Mouse (Mus musculus) stomach, embryonic 15.5 days (tissue): ENCODE results near the gene Bace2. TPM values are rescaled to one million over a fixed set of nuclear protein-coding genes. Genes with fewer than 3 reads are reported as not detected.

ENCODE experiments used
- ATAC-seq: fragments of 200-750 bp; cut with Nextera tagmentation; 2 replicates; pipeline ENCODE4 v1.8.0; 2017; ENCODE audit warnings: low read depth, moderate number of reproducible peaks, moderate TSS enrichment; ENCODE audit not compliant: insufficient read depth, low FRiP score
- H3K27ac ChIP-seq: fragments of 300-500 bp; sonication (generic); 2 replicates; pipeline ENCODE4 v1.5.1; 2015; ENCODE audit warnings: mild to moderate bottlenecking, inconsistent platforms
- H3K27me3 ChIP-seq: fragments of 300-500 bp; sonication (generic); replicated peaks from 2 replicates; pipeline ENCODE4 v1.6.1; 2015; ENCODE audit warnings: inconsistent platforms
- H3K36me3 ChIP-seq: fragments of 300-500 bp; sonication (generic); 2 replicates; pipeline ENCODE4 v1.6.1; 2015; ENCODE audit warnings: inconsistent platforms
- H3K4me1 ChIP-seq: fragments of 300-500 bp; sonication (generic); 2 replicates; pipeline ENCODE4 v1.6.1; 2015; ENCODE audit warnings: inconsistent platforms
- H3K4me2 ChIP-seq: fragments of 300-500 bp; sonication (generic); 2 replicates; pipeline ENCODE4 v1.6.1; 2015; ENCODE audit warnings: mild to moderate bottlenecking, inconsistent platforms
- H3K4me3 ChIP-seq: fragments of 300-500 bp; sonication (generic); replicated peaks from 2 replicates; pipeline ENCODE4 v1.5.1; 2015; ENCODE audit warnings: inconsistent platforms
- H3K9ac ChIP-seq: fragments of 300-500 bp; sonication (generic); 2 replicates; pipeline ENCODE4 v1.6.1; 2015; ENCODE audit warnings: inconsistent platforms
- H3K9me3 ChIP-seq: fragments of 300-500 bp; sonication (generic); 2 replicates; pipeline ENCODE4 v1.6.1; 2016; ENCODE audit warnings: inconsistent platforms
- WGBS: fragments of 180-500 bp; shearing (Covaris S2); methylation state at CpG from one replicate; pipeline ENCODE4 v1.1.7; 2015; 5-methylcytosine and 5-hydroxymethylcytosine counted together
- polyA plus RNA-seq: library from polyadenylated mRNA; unstranded; fragments of >200 nt; fragmentation: Nextera tagmentation; extraction: Ambion mirVana; gene quantifications from 2 replicates; pipeline ENCODE4 v1.2.1, GENCODE M21; 2015

Bace2 gene
- polyA plus RNA-seq, 1 experiment from 2014 or later: 74.5 TPM

DNA sequence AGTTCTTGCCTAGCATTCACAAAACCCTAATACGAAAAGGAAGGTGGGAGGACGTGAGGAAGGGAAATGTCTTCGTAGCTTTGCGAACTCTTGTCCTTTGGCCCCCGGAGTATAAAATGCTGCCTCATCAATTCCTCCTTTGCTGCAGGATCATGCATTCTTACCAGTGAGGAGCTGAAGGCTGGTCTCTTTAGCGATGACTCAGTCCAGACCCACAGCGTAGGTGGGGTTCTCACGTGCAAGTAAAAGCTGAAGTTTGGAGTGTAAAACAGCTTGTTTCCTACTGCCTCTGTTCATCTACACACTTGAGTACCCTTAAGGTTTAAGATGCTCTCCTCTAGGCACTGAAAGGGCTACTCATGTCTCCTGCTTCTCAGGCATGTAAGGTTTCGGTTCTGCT is 85.4 kb downstream of the Bace2 start:
- no peak for ATAC-seq
- H3K4me3 ChIP-seq: no peak overlapping the region
- H3K27me3 ChIP-seq: no peaks in the 10 kb centered on the region
- H3K4me2 ChIP-seq: no peak overlapping the region
- H3K27ac ChIP-seq: no peak overlapping the region
- 75% methylated on average over 9 of the region's 9 CpGs for WGBS
- H3K4me1 ChIP-seq: no peaks in the 10 kb centered on the region
- no peaks in the 10 kb centered on the region for H3K9me3 ChIP-seq
- H3K9ac ChIP-seq: no peak overlapping the region
- H3K36me3 ChIP-seq: no peaks in the 10 kb centered on the region

DNA sequence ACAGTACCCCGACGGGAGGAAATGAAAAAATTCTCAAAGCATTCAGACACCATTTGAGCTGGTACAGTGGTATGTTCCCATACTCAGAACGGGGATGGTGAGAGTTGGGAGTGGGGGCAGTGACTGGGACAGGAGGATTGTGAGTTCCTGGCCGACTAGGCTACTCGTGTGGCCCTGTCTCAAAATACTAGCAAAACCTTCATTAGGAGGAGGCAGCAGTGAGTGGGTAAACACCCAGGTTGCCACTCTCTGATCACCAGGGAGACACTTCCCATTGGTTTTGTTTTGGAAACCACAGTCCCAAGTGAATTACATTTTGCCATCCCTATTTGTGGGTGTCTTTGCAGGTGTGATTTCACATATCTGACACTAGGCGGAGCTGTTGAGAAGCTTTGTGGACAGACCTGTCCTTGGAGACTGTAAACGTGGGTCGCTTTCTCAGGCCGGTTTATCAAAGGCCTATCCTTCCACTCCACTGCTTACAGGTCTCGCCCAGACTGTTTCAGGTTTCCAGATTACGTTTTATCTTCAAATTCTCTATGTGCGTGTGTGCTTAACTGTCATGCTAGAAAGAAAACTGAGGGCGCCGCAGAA is 87.2 kb downstream of the Bace2 start:
- H3K27me3 ChIP-seq: no peaks in the 10 kb centered on the region
- H3K4me2 ChIP-seq: no peak overlapping the region
- H3K4me1 ChIP-seq: no peaks in the 10 kb centered on the region
- no peaks in the 10 kb centered on the region for H3K9me3 ChIP-seq
- no peak overlapping the region for H3K27ac ChIP-seq
- no peak overlapping the region for H3K4me3 ChIP-seq
- 48% methylated on average over 14 of the region's 14 CpGs for WGBS
- no peak overlapping the region for H3K9ac ChIP-seq
- ATAC-seq: peak; percentile 68
- no peaks in the 10 kb centered on the region for H3K36me3 ChIP-seq

DNA sequence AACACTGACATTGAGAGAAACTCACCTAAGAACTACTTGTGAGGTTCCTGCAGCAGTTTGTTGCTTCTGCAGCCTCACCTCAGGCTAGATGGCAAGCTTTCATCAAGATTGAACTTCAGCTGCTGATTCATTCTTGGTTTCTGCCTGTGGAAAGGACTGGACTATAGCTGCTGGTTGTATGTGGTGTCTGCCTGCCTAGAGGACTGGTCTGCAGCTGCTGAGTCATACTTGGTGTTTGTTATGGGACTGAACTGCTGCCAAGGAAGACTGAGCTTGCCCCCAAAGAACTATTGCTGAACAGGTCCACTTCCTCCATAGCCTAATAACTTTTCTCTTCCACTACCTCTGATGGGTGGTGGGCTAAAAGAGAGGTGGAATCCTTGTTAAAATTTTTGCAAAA is 90.8 kb downstream of the Bace2 start:
- Histone ChIP-seq H3K9me3 (no peaks in the 10 kb centered on the region), H3K4me1 (no peaks in the 10 kb centered on the region), H3K4me3 (no peak overlapping the region), H3K27me3 (no peaks in the 10 kb centered on the region), H3K27ac (no peak overlapping the region), H3K9ac (no peak overlapping the region), H3K36me3 (no peaks in the 10 kb centered on the region), H3K4me2 (no peak overlapping the region)
- ATAC-seq: no peak

DNA sequence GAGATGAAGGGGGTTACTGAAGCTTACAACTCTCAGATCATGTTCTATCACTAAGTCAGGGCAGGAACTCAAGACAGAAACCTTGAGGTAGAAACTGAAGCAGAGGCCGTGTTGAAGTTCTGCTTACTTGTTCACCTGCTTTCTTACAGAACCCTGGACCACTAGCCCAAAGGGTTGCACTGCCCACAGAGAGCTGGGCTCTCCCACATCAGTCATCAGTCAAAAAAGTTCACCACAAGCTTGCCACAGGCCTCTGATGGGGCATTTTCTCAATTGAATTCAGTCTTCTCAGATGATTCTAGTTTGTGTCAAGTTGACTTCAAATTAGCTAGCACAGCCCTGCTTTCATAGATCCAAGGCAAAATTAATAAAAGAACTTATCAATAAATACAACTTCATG is 103.3 kb downstream of the Bace2 start:
- no peak for ATAC-seq
- Histone ChIP-seq H3K27ac (no peak overlapping the region), H3K4me1 (no peaks in the 10 kb centered on the region), H3K4me3 (no peak overlapping the region), H3K4me2 (no peak overlapping the region), H3K36me3 (no peaks in the 10 kb centered on the region), H3K9ac (no peak overlapping the region), H3K9me3 (no peaks in the 10 kb centered on the region), H3K27me3 (no peaks in the 10 kb centered on the region)
- WGBS: 71% methylated on average over 1 of the region's 1 CpGs

DNA sequence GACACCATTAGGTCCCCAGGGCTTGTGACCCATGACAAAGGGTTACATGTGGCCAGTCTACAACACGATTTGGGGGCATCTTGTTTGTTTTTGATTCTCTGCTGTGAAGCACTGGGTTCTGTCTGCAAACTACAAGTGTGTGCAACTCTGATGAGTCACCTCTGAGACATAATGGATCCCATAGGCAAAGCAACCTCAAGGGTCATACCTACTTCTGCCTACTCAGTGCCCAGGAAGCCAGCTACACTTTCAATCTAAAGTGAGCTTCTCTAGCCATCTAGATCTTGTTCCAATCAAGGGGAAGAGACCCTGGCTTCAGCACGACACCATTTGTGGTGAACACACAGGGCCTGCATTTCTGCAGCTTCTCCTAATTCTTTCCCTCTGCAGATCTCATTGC is 104.7 kb downstream of the Bace2 start:
- no peak overlapping the region for H3K4me3 ChIP-seq
- H3K27ac ChIP-seq: no peak overlapping the region
- no peaks in the 10 kb centered on the region for H3K9me3 ChIP-seq
- H3K4me1 ChIP-seq: no peaks in the 10 kb centered on the region
- WGBS: 68% methylated on average over 2 of the region's 2 CpGs
- ATAC-seq: no peak
- no peaks in the 10 kb centered on the region for H3K27me3 ChIP-seq
- 0 out of 2 replicates have a peak overlapping the region, but pooled peaks have one; percentile 3 for H3K4me2 ChIP-seq
- H3K9ac ChIP-seq: no peak overlapping the region
- no peaks in the 10 kb centered on the region for H3K36me3 ChIP-seq

DNA sequence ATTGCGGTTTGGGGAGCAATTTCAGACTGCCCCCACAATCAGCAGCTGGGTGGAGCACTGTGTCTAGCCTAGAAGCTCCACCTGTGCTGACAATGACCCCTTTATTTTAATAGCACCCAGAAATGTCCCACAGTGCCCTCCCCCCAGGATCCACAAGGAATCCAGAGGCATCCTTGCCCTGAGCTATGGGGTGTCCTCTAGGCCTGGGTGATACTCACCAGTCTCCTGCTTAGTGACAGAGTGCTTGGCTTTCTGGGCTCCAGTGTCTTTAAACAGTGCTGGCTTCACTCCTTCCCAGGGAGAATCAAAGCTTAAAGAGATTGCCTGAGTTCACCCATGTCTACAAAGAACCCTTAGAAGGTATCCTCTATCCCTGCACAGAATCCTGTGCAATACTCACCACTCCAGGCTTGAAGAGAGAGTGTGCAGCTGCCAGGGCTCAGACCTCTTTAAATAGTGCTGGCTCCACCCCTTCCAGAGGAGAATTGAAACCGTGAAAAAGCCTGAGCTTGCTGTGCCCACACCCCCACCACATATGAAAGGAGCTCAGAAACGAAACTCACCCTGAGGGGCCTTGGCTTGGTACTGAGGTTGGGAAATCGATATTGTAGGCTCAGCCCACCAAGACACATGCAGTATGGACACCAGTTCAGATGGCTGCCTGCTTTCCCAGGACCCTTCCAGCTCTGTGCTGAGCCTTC is 106.1 kb downstream of the Bace2 start, which contains the start of gene Mx1:
Mx1 (minus strand) TSS at position 427 of the 701 bp plus-strand sequence.
- peak; percentile 80; the same call in 1 of the 2 replicates for ATAC-seq
- Histone ChIP-seq H3K27me3 (no peaks in the 10 kb centered on the region), H3K27ac (no peak within 1 kb of the TSS), H3K4me1 (no peaks in the 10 kb centered on the region), H3K9ac (no peak within 1 kb of the TSS), H3K9me3 (no peaks in the 10 kb centered on the region), H3K36me3 (no peaks in the 10 kb centered on the region), H3K4me3 (no peak within 1 kb of the TSS), H3K4me2 (0 out of 2 replicates have a peak within 1 kb of the TSS, but pooled peaks have one; percentile 3)
- WGBS: 20% methylated on average over 4 of the region's 4 CpGs

DNA sequence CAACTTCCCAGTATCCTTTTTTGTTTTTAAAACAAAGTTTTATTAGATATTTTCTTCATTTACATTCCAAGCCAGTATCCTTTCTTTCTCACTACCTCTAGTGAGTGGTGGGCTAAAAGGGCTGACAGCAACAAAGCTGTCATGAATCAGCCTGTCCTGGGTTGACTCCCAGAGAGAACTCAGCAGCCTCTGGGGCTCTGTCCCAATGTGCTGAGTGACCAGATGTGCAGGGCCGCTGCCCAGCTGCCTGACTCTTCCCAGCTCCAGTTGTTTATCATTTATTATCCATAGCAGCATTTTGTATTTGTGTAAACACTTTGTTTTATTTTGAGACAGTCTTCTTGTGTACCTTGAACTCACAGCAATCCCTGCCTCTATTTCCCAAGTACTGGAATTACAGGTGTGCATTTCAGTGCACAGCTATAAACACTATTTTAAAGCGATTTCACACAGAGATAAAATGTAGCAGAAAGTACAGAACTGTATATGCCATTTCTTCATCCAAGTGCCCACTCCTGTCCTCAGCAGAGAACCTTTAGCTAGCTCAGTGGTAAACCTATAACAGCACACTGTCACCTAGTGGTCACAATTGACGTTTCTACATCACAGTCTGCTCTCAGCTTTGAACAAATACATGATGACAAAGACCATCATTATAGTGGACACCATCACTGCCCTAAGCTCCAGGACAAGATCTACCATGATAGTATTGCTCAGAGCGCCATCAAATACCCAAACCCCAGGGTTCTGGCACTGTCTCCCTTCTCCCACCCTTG is 109.8 kb downstream of the Bace2 start:
- Histone ChIP-seq H3K27me3 (no peaks in the 10 kb centered on the region), H3K27ac (no peak overlapping the region), H3K4me3 (no peak overlapping the region), H3K4me2 (no peak overlapping the region), H3K9me3 (no peaks in the 10 kb centered on the region), H3K9ac (no peak overlapping the region), H3K4me1 (no peaks in the 10 kb centered on the region), H3K36me3 (no peaks in the 10 kb centered on the region)
- no peak for ATAC-seq
- 46% methylated on average over 4 of the region's 4 CpGs for WGBS

DNA sequence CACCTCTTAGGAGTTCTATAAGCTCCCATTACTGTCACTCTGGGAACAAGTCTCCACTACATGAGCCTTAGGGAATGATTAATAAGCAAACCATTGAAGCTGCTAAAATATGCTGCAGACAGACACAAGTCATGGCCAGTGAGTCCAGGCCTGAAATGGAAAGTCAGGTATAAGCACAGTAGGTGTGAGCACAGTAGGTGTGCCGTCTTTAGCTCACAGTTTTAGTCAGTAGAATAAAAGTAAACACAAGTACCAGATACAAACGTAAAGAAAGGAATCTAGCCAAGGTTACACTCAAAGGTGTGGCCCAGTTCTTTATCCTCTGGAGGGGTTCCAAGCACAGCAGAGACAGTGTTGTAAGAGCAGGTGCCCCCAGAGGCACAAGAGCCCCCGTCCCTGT is 110.9 kb downstream of the Bace2 start:
- Histone ChIP-seq H3K4me2 (no peak overlapping the region), H3K9ac (no peak overlapping the region), H3K36me3 (no peaks in the 10 kb centered on the region), H3K9me3 (no peaks in the 10 kb centered on the region), H3K4me3 (no peak overlapping the region), H3K27ac (no peak overlapping the region), H3K27me3 (no peaks in the 10 kb centered on the region), H3K4me1 (no peaks in the 10 kb centered on the region)
- WGBS: 61% methylated on average over 3 of the region's 3 CpGs
- ATAC-seq: no peak

DNA sequence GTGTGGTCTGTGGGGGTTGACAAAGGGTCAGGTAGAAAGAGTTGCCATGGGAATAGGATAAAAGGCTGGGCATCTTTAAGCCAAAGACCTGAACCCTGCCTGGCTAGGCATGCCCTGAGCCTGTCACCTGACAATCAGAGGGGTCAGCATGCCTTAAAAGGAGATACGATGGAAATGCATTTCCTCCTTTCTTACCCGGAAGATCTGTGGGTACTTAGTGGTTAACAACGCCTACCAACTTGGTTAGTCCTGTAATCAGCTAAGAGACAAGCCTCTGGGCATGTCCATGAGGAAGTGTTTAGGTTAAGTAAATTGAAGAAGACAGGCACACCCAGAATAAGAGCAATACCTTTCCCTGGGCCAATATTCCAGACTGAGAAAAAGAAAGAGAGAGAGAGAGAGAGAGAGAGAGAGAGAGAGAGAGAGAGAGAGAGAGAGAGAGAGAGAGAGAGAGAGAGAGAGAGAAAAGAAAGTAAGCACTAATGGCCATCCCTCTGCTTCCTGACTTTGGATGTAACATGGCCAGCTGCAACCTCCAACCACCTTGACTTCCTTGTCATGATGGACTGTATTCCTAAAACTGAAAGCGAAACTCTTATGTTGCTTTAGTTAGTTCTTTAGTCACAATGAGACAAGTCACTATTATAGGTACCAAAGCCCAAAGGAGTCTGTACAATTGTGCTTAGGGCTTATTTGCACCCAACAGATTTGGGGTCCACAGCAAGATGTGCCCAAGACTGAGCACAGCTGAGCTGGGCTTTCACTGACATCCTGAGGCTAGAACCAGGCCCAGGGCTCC is 111.7 kb downstream of the Bace2 start:
- WGBS: 66% methylated on average over 4 of the region's 4 CpGs
- H3K4me2 ChIP-seq: no peak overlapping the region
- no peak overlapping the region for H3K9ac ChIP-seq
- H3K27me3 ChIP-seq: no peaks in the 10 kb centered on the region
- ATAC-seq: no peak
- no peaks in the 10 kb centered on the region for H3K36me3 ChIP-seq
- no peaks in the 10 kb centered on the region for H3K4me1 ChIP-seq
- H3K27ac ChIP-seq: no peak overlapping the region
- no peak overlapping the region for H3K4me3 ChIP-seq
- H3K9me3 ChIP-seq: no peaks in the 10 kb centered on the region

DNA sequence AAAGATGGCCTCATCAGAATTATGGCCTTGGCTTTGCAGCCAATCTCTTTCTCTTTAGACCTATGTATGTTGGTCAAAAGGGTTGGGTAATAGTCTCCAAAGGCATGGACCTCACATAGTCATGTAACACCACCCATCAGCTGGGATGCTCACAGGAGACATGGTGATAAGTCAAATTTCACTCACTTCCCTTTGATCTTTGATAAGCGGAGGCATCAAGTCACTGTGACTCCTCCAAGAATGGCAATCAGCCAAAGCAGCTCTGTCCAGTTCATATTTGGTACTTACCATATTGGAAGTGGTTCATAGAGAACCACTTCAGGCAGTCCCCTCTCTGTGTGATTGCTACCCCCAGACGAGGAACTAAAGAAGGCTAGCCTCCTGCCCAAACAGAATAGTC is 118.1 kb downstream of the Bace2 start:
- H3K36me3 ChIP-seq: no peaks in the 10 kb centered on the region
- H3K4me3 ChIP-seq: no peak overlapping the region
- H3K9me3 ChIP-seq: no peaks in the 10 kb centered on the region
- H3K9ac ChIP-seq: no peak overlapping the region
- H3K27ac ChIP-seq: no peak overlapping the region
- no peaks in the 10 kb centered on the region for H3K4me1 ChIP-seq
- WGBS: 81% methylated on average over 2 of the region's 2 CpGs
- H3K4me2 ChIP-seq: no peak overlapping the region
- ATAC-seq: no peak
- no peaks in the 10 kb centered on the region for H3K27me3 ChIP-seq

DNA sequence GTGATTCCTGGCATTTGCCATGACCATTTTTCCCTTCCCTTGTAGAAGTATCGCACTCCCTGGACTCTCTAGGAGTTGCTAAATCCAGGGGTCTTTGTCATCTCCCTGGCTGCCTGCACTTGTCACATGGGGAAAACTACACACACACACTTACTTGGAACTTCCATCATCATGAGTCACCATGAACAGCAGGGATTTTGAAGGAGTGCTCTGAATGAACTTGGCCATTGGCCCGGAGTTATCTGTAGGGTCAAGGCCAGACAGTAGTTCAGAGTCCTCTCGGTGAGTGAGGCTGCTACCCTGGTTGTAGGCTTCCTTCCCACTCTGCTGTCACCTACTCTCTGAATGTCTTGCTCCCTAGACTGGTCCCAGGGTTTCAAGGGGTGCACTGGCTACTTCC is 119.0 kb downstream of the Bace2 start:
- ATAC-seq: no peak
- Histone ChIP-seq H3K27ac (no peak overlapping the region), H3K4me2 (no peak overlapping the region), H3K36me3 (no peaks in the 10 kb centered on the region), H3K4me3 (no peak overlapping the region), H3K9me3 (no peaks in the 10 kb centered on the region), H3K27me3 (no peaks in the 10 kb centered on the region), H3K4me1 (no peaks in the 10 kb centered on the region), H3K9ac (no peak overlapping the region)
- 83% methylated on average over 3 of the region's 3 CpGs for WGBS
